Mouse (Mus musculus) thymus, postnatal 14 days (tissue): ENCODE results near the gene Rhoa.

ENCODE experiments used
- DNase-seq: peaks from one replicate; pipeline ENCODE4 v3.0.0; 2021

Rhoa gene

DNA sequence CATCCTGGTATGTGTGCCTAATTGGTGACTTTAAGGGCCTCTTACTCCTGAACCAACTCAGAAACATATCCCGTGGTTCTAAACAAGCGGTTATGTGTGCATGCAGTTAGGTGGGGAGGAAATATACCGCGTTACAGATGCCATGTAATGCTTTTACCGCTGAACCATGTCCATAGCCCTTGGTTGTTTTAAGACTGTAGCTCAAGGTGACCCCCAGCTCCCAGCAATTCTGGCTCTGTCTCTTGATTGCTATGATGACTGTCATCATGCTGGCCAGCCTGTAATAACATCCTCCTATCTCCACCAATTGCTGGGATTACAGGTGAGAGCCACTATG is 35.2 kb downstream of the Rhoa start:
- no peak for DNase-seq

DNA sequence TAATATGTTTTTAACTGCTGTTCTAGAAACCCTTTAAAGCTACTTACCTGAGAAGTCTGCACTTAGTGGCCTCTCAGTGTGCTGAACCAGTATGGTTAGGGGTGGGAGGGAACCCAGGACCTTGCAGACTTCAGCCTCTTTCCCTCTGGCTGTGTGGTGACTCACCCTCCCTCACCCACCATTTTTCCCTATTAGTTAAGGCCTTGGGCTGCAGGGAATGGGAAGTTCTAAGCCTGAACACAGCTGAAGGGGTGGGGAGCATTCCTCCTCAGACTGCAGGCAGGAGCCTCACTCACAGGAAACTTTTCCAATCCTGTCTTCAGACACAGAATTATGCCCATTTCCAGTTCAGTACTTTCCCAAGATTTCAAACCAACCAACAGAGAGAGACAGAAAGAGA is 35.9 kb downstream of the Rhoa start:
- DNase-seq = peak; percentile 11

DNA sequence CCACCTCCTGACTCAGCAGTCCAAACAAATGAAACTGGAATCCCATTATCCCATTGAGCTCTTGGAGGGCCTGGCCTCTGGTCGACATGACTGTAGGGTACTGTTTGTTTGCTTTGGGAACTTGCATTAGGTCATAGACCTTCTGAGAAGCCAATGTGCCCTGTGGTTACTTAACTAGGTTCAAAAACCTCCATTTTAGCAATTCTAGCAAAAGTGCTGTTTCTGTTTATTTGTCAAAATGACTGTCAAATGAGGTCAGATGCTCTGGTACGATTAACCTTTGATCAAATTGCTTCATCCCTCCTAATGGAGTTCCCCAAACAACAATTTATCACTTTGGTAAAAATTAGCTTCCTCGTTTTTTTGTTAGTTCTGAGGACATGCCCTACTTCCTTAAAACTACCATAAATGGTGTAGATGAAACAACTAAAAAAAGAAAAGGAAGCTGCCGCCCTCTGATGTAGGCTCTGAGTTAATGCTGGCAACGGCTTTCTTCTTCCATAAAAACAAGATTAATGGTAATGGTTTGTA is 36.4 kb downstream of the Rhoa start:
- DNase-seq = peak; percentile 31

DNA sequence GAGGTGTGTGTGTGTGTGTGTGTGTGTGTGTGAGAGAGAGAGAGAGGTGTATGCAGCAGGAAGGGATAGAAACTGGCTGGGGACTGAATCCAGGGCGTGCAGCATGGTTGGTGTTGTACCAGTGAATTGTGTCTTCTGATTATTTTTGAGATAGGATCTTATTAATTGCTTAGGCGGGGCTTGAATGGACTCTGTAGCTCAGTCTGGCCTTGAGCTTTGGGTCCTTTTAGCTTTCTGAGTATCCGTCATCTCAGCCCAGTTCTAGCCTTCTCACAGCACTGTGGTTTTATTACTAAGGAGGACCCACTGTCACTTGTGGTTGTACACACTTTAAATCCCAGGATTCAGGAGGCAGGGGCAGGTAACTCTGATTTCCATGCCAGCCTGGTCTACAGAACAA is 37.4 kb downstream of the Rhoa start:
- DNase-seq = no peak

DNA sequence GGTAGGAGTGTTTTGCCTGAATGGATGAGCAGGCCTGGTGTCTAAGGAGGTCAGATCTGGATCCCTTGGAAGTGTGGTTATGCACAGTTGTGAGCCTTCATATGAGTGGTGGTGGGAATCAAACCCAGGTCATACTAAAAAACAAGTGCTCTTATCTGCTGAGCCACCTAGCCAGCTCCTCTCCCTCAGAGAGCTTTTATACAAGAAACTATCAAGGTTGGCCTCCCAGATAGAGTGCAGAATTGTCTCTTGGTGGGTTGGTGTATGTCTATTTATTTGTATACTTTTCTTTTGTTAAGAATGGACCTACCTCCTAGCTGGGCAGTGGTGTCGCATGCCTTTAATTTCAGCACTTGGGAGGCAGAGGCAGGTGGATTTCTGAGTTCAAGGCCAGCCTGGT is 37.9 kb downstream of the Rhoa start:
- no peak for DNase-seq

DNA sequence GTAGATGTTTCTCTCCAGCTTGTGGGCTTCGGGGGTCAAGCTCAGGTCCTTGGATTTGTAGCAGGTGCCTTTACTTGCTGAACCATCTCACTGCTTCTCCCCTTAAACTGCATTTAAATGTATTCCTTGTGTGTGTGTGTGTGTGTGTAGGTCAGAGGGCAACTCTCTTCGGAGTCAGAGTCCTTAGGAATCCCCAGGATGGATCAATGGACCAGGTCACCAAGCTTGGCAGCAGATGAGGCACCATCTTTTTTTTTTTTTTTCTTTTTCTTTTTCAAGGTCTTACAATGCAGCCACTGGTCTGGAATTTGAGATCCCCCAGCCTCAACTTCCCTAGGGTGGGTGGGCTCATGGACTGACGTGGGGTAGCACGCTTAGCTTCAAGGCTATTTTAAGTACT is 38.5 kb downstream of the Rhoa start:
- no peak for DNase-seq

DNA sequence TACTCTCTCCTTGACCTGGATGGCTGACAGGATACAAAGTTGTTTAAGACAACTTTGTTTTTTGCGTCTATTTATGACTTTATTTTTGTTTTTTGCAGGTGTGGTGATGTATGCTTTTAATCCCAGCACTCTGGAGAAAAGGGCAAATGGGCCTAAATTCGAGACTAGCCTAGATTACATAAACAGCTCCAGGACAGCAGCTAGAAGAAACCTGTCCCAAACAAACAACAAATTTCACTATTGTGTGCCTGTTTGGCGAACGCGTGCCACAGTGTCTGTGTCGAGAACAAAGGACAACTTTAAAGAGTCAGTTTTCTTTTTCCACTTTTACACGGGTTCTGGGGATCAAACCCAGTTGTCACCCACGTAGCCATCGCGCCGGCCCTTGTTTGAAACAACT is 41.1 kb downstream of the Rhoa start:
- DNase-seq = no peak

DNA sequence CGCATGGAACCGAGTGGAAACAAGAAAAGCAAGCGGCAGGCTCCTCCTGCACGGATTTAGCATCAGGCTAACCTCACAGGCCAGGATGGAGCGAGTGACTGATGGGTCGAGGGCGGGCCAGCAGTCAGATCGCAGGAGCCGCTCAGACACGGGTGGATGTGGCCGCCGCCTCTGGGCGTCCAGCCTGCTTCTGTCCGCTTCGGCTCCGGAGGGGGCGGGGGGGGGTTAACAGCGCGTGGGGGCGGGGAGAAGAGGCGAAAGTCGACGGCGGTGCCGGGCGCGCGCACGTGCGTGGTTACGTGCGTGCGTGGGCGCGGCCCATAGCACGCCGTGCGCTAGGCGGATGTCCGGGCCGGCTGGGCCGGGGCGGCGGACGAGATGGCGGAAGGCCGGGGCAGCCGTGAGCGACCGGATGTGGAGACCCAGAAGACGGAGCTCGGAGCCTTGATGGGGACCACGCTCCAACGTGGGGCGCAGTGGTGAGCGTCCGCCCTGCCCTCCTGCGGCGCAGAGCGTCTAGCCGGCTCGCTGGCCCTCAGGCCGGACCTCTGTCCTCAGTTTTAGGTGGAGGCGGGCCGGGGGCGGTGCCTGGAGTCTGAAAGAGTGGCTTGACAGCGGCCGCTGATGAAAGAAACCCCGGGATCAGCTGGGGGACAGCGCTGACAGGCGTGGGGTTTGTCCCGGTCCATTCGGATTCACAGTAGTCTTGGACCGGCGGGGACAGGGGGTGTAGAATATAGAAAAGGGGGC is 41.8 kb downstream of the Rhoa start, which contains the start of gene Usp4:
Gene Usp4 (plus strand): TSS at position 314 of the 750 bp plus-strand sequence.
- peak; percentile 88 for DNase-seq

DNA sequence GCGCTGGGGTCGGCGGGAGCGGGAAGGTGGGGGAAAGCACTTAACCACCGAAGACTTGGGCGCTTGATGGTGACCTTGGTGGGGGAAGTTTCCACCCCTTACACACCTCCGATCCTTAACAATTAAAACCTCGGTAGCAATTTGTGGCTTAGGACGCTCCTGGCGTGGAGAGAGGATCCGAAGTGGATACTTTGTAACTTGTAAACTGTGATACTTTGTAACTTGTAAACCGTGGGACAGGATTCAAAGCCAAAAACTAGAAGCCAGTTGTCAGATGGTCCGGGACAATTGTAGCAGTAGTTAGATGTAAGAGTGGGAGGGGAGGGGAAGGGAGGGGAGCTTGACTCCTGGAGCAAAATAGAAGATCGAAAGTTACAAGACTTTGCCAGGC is 42.4 kb downstream of the Rhoa start:
- DNase-seq = no peak

DNA sequence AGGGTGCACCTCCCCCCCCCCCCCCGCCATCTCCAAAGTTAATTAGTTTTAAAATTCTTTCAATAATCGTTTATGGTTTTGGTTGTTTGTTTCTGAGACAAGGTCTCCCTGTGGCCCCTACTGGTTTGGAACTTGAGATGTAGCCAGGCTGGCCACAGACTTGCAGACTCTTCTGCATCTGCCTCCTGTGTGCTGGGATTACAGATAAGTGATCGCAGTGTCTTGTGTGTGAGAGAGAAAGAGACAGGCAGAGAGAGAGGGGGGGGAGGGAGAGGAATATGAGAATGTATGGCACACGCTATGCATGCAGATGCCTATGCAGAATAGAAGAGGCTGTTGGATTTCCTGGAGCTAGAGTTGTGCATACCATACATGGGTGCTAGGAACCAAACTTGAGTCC is 43.8 kb downstream of the Rhoa start:
- DNase-seq = no peak

DNA sequence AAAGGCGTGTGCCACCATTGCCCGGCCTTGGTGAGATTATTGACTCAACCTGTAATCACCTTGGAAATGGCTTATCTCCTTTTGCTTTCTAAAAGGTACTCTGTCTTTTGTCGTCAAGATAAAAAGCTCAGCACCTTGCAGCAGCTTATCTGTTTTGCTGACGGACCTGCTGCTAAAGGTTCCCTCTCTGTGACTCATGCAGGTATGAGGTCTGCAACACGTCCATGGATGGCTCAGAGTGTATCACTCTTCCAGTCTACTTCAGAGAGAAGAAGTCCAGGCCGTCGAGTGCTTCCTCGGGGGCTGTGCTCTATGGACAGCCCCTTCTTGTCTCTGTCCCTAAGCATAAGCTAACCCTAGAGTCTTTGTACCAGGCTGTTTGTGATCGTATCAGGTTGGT is 72.3 kb downstream of the Rhoa start:
- no peak for DNase-seq

DNA sequence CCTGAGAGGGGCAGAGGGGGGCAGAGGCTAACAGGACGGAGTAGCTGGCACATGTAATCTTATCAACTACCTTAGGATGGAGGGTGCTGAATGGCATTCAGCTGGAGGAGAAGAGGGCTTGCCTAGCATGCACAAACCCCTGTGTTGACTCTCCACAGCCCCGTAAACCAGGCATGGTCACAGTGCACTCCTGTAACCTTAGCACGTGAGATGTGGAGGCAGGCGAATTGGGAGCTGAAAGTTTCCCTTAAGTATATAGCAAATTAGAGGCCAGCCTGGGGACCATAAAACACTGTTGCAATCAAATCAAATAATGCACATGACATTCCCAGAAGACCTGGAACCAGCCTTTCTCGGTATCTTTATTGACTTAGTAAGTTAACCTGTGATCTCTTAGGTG is 72.8 kb downstream of the Rhoa start:
- no peak for DNase-seq

DNA sequence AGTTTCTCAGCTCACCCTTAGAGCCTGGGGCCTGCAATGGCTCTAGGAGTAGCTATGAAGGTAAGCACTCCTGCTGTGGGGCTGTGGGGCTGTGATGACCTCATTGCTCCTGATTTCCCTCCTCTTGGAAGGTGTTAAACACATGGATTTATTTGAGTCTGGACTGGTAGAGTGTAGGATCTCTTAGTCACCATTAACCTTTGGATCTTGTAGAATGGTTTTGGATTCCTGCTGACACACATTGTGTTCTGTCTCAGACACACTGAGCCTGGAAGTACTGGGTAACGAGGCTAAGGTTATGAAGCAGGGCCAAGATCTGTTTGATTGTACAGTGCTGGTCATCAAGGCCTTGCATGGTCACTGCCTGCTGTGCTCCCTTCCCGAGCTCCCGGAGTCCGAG is 73.4 kb downstream of the Rhoa start:
- DNase-seq = no peak

DNA sequence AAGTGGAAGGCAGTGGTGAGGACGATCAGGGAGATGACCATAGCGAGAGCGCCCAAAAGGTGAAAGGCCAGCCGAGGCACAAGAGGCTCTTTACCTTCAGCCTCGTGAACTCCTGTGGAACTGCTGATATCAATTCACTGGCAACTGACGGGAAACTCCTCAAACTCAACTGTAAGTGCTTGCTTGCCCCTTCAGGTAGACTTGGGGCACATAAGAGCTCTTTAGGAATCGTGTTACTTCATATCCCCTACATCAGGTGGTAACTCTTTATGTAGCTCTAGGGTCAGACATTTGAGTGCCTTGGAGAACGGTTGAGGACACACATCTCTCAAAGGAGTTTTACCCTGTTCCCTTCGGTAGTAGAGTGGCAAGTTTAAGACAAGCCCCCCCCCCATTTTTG is 75.5 kb downstream of the Rhoa start:
- DNase-seq = no peak

DNA sequence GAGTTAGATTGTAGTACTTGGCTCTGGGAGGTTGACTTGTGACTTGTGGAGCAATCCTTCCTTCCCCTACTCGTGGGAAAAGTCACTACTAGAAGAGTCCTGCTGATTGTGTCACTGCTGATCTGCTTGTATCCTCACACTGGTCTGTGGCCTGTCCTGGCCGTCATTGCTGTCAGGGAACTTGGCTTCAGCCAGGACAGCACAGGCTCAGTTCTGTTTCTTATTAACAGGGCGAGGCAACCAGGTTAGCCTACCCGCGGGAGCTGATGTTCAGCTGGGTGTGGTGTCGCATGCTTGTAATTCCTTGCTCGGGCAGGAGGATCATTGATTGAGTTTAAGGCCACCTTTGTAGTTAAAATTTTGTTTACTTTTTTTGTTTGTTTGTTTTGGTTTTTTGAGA is 79.1 kb downstream of the Rhoa start:
- DNase-seq = no peak

DNA sequence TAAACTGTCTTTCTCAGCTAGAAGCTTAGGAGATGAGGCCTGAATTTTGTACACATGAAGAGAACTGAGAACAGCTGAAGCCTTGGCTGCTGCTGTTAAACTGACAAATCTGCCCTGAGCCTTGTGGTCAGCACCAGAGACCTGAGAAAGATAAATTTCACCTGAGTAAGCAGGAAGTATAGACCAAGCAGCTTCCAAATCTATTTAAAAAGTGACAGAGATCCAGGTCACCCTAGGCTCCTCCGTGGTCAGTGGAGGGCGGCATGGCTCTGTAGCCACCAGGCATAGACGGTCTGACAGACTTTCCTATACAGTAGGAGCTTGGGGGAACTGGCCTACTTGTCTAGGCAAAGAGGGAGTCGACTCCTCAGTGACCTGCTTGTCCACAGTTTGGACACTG is 80.9 kb downstream of the Rhoa start:
- no peak for DNase-seq
